Mouse (Mus musculus) heart, adult 2 months (tissue): ENCODE measurements at regions not wholly inside any gene's neighbourhood (a gene's known extent, or its start where the extent isn't known, plus 50 kb on each side); places are given as distances from the start of the nearest gene placed in this dataset.

Experiments used
- DNase-seq, 2 experiments: peaks; one replicate each; pipeline ENCODE4 v3.0.0; 2021
- H3K27ac ChIP-seq: fragments of 200-600 bp; 2 replicates; pipeline ENCODE4 v1.8.1; 2022
- H3K27me3 ChIP-seq: fragments of 200-500 bp; 2 replicates; pipeline ENCODE4 v1.6.1; 2012; ENCODE audit warnings: mild to moderate bottlenecking, low read length, inconsistent platforms, mixed read lengths; ENCODE audit not compliant: control insufficient read depth, insufficient read depth
- H3K36me3 ChIP-seq: fragments of 200-500 bp; 2 replicates; pipeline ENCODE4 v1.6.1; 2012; ENCODE audit warnings: low read length, inconsistent platforms; ENCODE audit not compliant: control insufficient read depth, insufficient read depth
- H3K4me1 ChIP-seq: fragments of 200-500 bp; 2 replicates; pipeline ENCODE4 v1.6.1; 2011; ENCODE audit warnings: low read length; ENCODE audit not compliant: control insufficient read depth, insufficient read depth
- H3K4me3 ChIP-seq: fragments of 200-600 bp; 2 replicates; pipeline ENCODE4 v1.8.1; 2022
- H3K79me2 ChIP-seq: fragments of 200-500 bp; replicated peaks from 2 replicates; pipeline ENCODE4 v1.6.1; 2012; ENCODE audit warnings: mild to moderate bottlenecking, inconsistent platforms, low read length, moderate library complexity, mixed read lengths; ENCODE audit not compliant: control insufficient read depth, insufficient read depth
- H3K9ac ChIP-seq: fragments of 200-500 bp; 2 replicates; pipeline ENCODE4 v1.6.1; 2012; ENCODE audit warnings: low read depth, mild to moderate bottlenecking, control low read depth, inconsistent platforms, low read length, mixed read lengths
- CTCF ChIP-seq: fragments of 200-600 bp; IDR thresholded peaks from 2 replicates; pipeline ENCODE4 v1.8.1; 2022; ENCODE audit warnings: antibody characterized with exemption, mild to moderate bottlenecking, moderate library complexity
- EP300 ChIP-seq: fragments of 200-500 bp; IDR thresholded peaks from 2 replicates; pipeline ENCODE4 v1.6.1; 2011; ENCODE audit warnings: low read depth, low read length, control low read depth; ENCODE audit not compliant: insufficient read depth
- POLR2A ChIP-seq: fragments of 200-500 bp; IDR thresholded peaks from 2 replicates; pipeline ENCODE4 v1.6.1; 2011; ENCODE audit warnings: mild to moderate bottlenecking, low read depth, low read length, control low read depth; ENCODE audit not compliant: insufficient read depth
- WGBS: fragments of 180-500 bp; shearing (Covaris S2); methylation state at CpG from one replicate; pipeline ENCODE4 v1.1.7; 2018; 5-methylcytosine and 5-hydroxymethylcytosine counted together
- intact Hi-C: fragments of 180-260 bp; cut with DNase I; formaldehyde crosslinking; loops from one replicate; pipeline ENCODE4 v1.15.1; 2025

DNA sequence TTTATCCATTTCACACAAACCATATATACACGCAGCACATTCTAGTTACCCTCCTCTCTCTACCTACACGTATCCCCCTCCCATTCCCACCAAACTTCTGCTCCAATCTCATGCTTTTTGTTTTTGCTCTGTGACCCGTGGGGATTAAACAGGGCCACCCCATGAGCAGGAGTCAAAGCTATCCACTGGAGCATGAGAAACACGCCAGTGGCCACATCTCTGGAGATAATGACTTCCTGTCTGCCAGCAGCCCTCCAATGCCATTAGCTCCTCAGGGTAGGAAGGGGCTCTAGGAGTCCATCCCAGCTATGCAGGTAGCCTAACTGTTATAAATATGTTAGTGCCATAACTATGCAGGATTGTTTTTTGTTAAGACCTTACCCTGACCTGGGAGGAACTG, 141.9 kb upstream of the Grb10 start:
- no peaks in the 10 kb centered on the region for H3K4me1 ChIP-seq
- WGBS, result 58% methylated on average over 4 of the region's 4 CpGs

DNA sequence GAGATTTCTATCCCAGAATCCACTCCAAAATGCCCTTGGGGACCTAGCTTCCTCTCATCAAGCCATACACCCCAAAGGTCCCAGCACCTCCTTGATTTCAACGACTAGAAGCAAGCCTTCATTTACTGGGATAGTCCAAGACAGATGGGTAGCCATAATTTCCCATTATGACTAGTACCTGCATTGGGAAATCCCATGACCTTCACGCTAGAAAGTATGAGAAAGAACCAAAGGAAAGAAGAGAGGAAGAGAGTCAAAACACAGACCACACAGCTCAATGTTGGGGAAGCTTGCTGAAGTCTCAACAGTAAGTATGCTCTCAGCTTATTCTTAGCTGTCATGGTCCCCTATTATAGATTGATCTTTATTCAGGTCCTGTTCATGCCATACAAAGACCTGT, 133.9 kb upstream of the Grb10 start:
- Histone ChIP-seq H3K36me3 (no peaks in the 10 kb centered on the region), H3K4me3 (no peak overlapping the region), H3K79me2 (no peaks in the 10 kb centered on the region), H3K27me3 (no peaks in the 10 kb centered on the region), H3K4me1 (no peaks in the 10 kb centered on the region), H3K27ac (no peak overlapping the region), H3K9ac (no peak overlapping the region)
- no peak for DNase-seq
- WGBS, result 69% methylated on average over 2 of the region's 2 CpGs
- intact Hi-C loops, result no loop called here
- TF ChIP-seq EP300 (no peak), CTCF (no peak), POLR2A (no peak)

More for the DNA sequence above, 141.9 kb upstream of the Grb10 start:
- H3K27ac ChIP-seq, result no peak overlapping the region
- no peaks in the 10 kb centered on the region for H3K27me3 ChIP-seq
- DNase-seq, result no peak
- no peaks in the 10 kb centered on the region for H3K79me2 ChIP-seq
- intact Hi-C loops, result no loop called here
- no peak overlapping the region for H3K9ac ChIP-seq
- H3K36me3 ChIP-seq, result no peaks in the 10 kb centered on the region
- H3K4me3 ChIP-seq, result no peak overlapping the region
- TF ChIP-seq CTCF (no peak), EP300 (no peak), POLR2A (no peak)

DNA sequence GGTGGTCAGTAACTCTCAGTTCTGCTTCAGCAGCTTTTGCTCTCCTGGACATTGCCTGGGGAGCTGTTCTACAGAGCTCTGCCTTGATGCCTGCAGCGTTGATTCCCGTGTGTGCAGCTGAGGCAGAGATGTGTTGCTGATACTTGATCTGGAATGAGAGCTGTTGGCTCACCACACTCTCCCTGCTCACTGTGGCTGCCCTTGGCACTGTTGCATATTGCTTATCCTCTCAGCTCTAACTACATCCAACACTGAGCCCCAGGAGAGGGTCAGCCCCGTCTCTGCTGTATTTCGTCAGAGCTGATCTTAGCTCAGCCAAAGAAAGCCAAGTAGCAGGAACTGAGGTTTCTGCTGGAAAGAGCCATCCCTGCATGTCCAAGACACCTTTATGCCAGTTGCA, 132.8 kb upstream of the Grb10 start:
- intact Hi-C loops, result no loop called here
- Histone ChIP-seq H3K27me3 (no peaks in the 10 kb centered on the region), H3K79me2 (no peaks in the 10 kb centered on the region), H3K4me1 (no peaks in the 10 kb centered on the region), H3K9ac (no peak overlapping the region), H3K27ac (no peak overlapping the region), H3K36me3 (no peaks in the 10 kb centered on the region), H3K4me3 (no peak overlapping the region)
- TF ChIP-seq EP300 (no peak), CTCF (no peak), POLR2A (no peak)
- WGBS, result 54% methylated on average over 4 of the region's 4 CpGs
- peak in 1 of 2 experiments; percentile 3 for DNase-seq

DNA sequence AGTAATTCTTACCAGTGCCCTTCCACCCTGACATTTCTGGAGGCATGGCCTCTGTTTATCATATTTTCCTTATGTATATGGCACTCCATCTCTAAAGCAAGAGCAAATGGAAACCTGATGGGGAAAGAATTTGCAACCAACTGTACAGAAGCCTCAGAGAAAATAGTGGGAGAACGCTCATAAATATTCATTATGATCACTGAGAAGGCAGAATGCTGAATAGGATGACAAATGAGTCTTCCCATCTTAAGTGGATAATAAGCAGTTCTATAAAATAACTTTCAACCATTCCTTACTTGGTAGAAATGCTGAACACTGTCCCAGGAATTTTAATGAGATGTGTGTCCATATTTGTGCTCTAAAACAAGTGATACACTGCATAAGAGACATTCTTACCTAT, 129.9 kb upstream of the Grb10 start:
- H3K36me3 ChIP-seq, result no peaks in the 10 kb centered on the region
- H3K4me1 ChIP-seq, result no peaks in the 10 kb centered on the region
- H3K4me3 ChIP-seq, result no peak overlapping the region
- no peaks in the 10 kb centered on the region for H3K79me2 ChIP-seq
- TF ChIP-seq POLR2A, result no peak
- no peak for TF ChIP-seq EP300
- no peak for TF ChIP-seq CTCF
- no peak for DNase-seq
- no peak overlapping the region for H3K27ac ChIP-seq
- no peak overlapping the region for H3K9ac ChIP-seq
- intact Hi-C loops, result no loop called here
- H3K27me3 ChIP-seq, result no peaks in the 10 kb centered on the region
- whole genome bisulfite sequencing, result 85% methylated on average over 1 of the region's 1 CpGs
